Mouse (Mus musculus) CH12.LX (cell line): ENCODE data around the gene Rfx7. TPM values are rescaled to one million over a fixed set of nuclear protein-coding genes. Genes with fewer than 3 reads are reported as not detected.

Experiments
- DNase-seq: peaks from one replicate; pipeline ENCODE4 v3.0.0-alpha.2; 2013; ENCODE audit errors: extremely low read depth
- H3K27ac ChIP-seq: 2 replicates; pipeline ENCODE4 v1.5.1; 2012; ENCODE audit warnings: low read depth, mild to moderate bottlenecking, control low read depth, moderate library complexity; ENCODE audit not compliant: insufficient read depth
- H3K27me3 ChIP-seq: replicated peaks from 2 replicates; pipeline ENCODE3; 2012; ENCODE audit warnings: inconsistent platforms
- H3K36me3 ChIP-seq, 2 experiments: replicated peaks in 1 of 2; 2 replicates each; pipeline versions ENCODE3 to v1.6.1; 2012; ENCODE audit warnings: inconsistent platforms in 1 of 2, low read length in 1 of 2, mild to moderate bottlenecking in 1 of 2, mixed read lengths in 1 of 2, moderate library complexity in 1 of 2; ENCODE audit not compliant: control insufficient read depth in 1 of 2, insufficient read depth in 1 of 2
- H3K4me1 ChIP-seq, 2 experiments: 2 replicates each; pipeline ENCODE4 v1.6.1; 2012; ENCODE audit warnings: inconsistent platforms in 1 of 2, moderate library complexity in 1 of 2; ENCODE audit not compliant: insufficient read depth in 2 of 2, control insufficient read depth in 1 of 2
- H3K4me2 ChIP-seq: 2 replicates; pipeline ENCODE4 v1.6.1; 2012; ENCODE audit warnings: low read depth, mild to moderate bottlenecking, control low read depth; ENCODE audit not compliant: poor library complexity, insufficient read depth, severe bottlenecking
- H3K4me3 ChIP-seq, 3 experiments: fragments of 150-350 bp in 1 of 3; sonication (generic) in 1 of 3; replicated peaks in 1 of 3; 2 replicates each; pipeline versions ENCODE3 to v1.5.1; 2011 to 2012; ENCODE audit warnings: low read depth in 2 of 3, low read length in 2 of 3, mild to moderate bottlenecking in 2 of 3, moderate library complexity in 2 of 3, control low read depth in 1 of 3, improper control_type of control experiment in 1 of 3, inconsistent platforms in 1 of 3, mixed read lengths in 1 of 3; ENCODE audit not compliant: poor library complexity in 1 of 3
- H3K79me2 ChIP-seq: replicated peaks from 2 replicates; pipeline ENCODE4 v1.6.1; 2012; ENCODE audit warnings: mild to moderate bottlenecking, moderate library complexity; ENCODE audit not compliant: control insufficient read depth, poor library complexity, insufficient read depth, severe bottlenecking; ENCODE audit errors: extremely low read depth
- H3K9ac ChIP-seq: 2 replicates; pipeline ENCODE4 v1.6.1; 2012; ENCODE audit warnings: low read depth, mild to moderate bottlenecking, control low read depth, moderate library complexity; ENCODE audit not compliant: insufficient read depth
- H3K9me3 ChIP-seq: replicated peaks from 2 replicates; pipeline ENCODE3; 2012; ENCODE audit warnings: low read length, inconsistent platforms, mixed read lengths
- BHLHE40 ChIP-seq: IDR thresholded peaks from 2 replicates; pipeline ENCODE4 v1.6.1; 2011; ENCODE audit warnings: mild to moderate bottlenecking, low read depth, low read length, improper control_type of control experiment
- CHD1 ChIP-seq: IDR thresholded peaks from 2 replicates; pipeline ENCODE4 v1.6.1; 2012; ENCODE audit warnings: low read depth, low read length, improper control_type of control experiment, inconsistent platforms
- CHD2 ChIP-seq: IDR thresholded peaks from 2 replicates; pipeline ENCODE4 v1.6.1; 2011; ENCODE audit warnings: low read length, improper control_type of control experiment
- CTCF ChIP-seq, 2 experiments: IDR thresholded peaks in 1 of 2; conservative IDR thresholded peaks in 1 of 2; 2 replicates each; pipeline ENCODE4 v1.5.1; 2011 to 2012; ENCODE audit warnings: low read depth in 2 of 2, low read length in 2 of 2, improper control_type of control experiment in 1 of 2, inconsistent platforms in 1 of 2, mild to moderate bottlenecking in 1 of 2, moderate library complexity in 1 of 2
- E2F4 ChIP-seq: IDR thresholded peaks from 2 replicates; pipeline ENCODE4 v1.6.1; 2011; ENCODE audit warnings: low read depth, low read length, improper control_type of control experiment; ENCODE audit not compliant: insufficient replicate concordance
- ELF1 ChIP-seq: IDR thresholded peaks from 2 replicates; pipeline ENCODE4 v1.6.1; 2014; ENCODE audit warnings: low read depth, mild to moderate bottlenecking, inconsistent platforms, low read length, improper control_type of control experiment
- EP300 ChIP-seq: IDR thresholded peaks from 2 replicates; pipeline ENCODE4 v1.6.1; 2011; ENCODE audit warnings: low read length, improper control_type of control experiment
- ETS1 ChIP-seq: conservative IDR thresholded peaks from 2 replicates; pipeline ENCODE4 v1.6.1; 2012; ENCODE audit warnings: low read depth, mild to moderate bottlenecking, inconsistent platforms, low read length, improper control_type of control experiment, moderate library complexity
- GABPA ChIP-seq: IDR thresholded peaks from 2 replicates; pipeline ENCODE4 v1.6.1; 2012; ENCODE audit warnings: low read depth, low read length, improper control_type of control experiment, inconsistent platforms; ENCODE audit not compliant: insufficient replicate concordance
- HCFC1 ChIP-seq: IDR thresholded peaks from 2 replicates; pipeline ENCODE4 v1.6.1; 2012; ENCODE audit warnings: low read depth, mild to moderate bottlenecking, inconsistent platforms, low read length, improper control_type of control experiment
- IRF4 ChIP-seq: IDR thresholded peaks from 2 replicates; pipeline ENCODE4 v1.6.1; 2014; ENCODE audit warnings: low read depth, mild to moderate bottlenecking, inconsistent platforms, low read length, improper control_type of control experiment
- JUND ChIP-seq: conservative IDR thresholded peaks from 2 replicates; pipeline ENCODE4 v1.6.1; 2011; ENCODE audit warnings: low read depth, low read length, improper control_type of control experiment
- MAFK ChIP-seq: IDR thresholded peaks from 2 replicates; pipeline ENCODE4 v1.6.1; 2011; ENCODE audit warnings: low read length, improper control_type of control experiment; ENCODE audit not compliant: insufficient replicate concordance
- MAX ChIP-seq: IDR thresholded peaks from 2 replicates; pipeline ENCODE4 v1.6.1; 2011; ENCODE audit warnings: low read length, improper control_type of control experiment
- MAZ ChIP-seq: IDR thresholded peaks from 2 replicates; pipeline ENCODE4 v1.6.1; 2012; ENCODE audit warnings: low read depth, mild to moderate bottlenecking, inconsistent platforms, low read length, improper control_type of control experiment, moderate library complexity
- MEF2A ChIP-seq: IDR thresholded peaks from 2 replicates; pipeline ENCODE4 v1.6.1; 2014; ENCODE audit warnings: low read depth, mild to moderate bottlenecking, inconsistent platforms, low read length, improper control_type of control experiment, borderline replicate concordance
- MXI1 ChIP-seq: IDR thresholded peaks from 2 replicates; pipeline ENCODE4 v1.6.1; 2011; ENCODE audit warnings: mild to moderate bottlenecking, low read depth, low read length, improper control_type of control experiment
- MYC ChIP-seq: IDR thresholded peaks from 2 replicates; pipeline ENCODE4 v1.6.1; 2011; ENCODE audit warnings: low read depth, mild to moderate bottlenecking, improper control_type of control experiment, low read length
- NELFE ChIP-seq: IDR thresholded peaks from 2 replicates; pipeline ENCODE4 v1.6.1; 2011; ENCODE audit warnings: low read depth, low read length, improper control_type of control experiment
- POLR2A ChIP-seq: IDR thresholded peaks from 2 replicates; pipeline ENCODE4 v1.6.1; 2011; ENCODE audit warnings: low read depth, mild to moderate bottlenecking, improper control_type of control experiment, low read length
- POLR2AphosphoS2 ChIP-seq: IDR thresholded peaks from 2 replicates; pipeline ENCODE4 v1.6.1; 2011; ENCODE audit warnings: low read depth, low read length, improper control_type of control experiment
- SIN3A ChIP-seq: IDR thresholded peaks from 2 replicates; pipeline ENCODE4 v1.6.1; 2012; ENCODE audit warnings: low read length, improper control_type of control experiment, inconsistent platforms
- TBP ChIP-seq: conservative IDR thresholded peaks from 2 replicates; pipeline ENCODE4 v1.6.1; 2011; ENCODE audit warnings: low read depth, low read length, improper control_type of control experiment
- TCF12 ChIP-seq: IDR thresholded peaks from 2 replicates; pipeline ENCODE4 v1.6.1; 2014; ENCODE audit warnings: low read depth, mild to moderate bottlenecking, inconsistent platforms, low read length, improper control_type of control experiment
- UBTF ChIP-seq: IDR thresholded peaks from 2 replicates; pipeline ENCODE4 v1.6.1; 2012; ENCODE audit warnings: low read depth, mild to moderate bottlenecking, inconsistent platforms, low read length, improper control_type of control experiment, moderate library complexity
- USF2 ChIP-seq: conservative IDR thresholded peaks from 2 replicates; pipeline ENCODE4 v1.6.1; 2011; ENCODE audit warnings: low read depth, low read length, improper control_type of control experiment
- ZC3H11A ChIP-seq: IDR thresholded peaks from 2 replicates; pipeline ENCODE4 v1.6.1; 2012; ENCODE audit warnings: low read depth, mild to moderate bottlenecking, inconsistent platforms, low read length, improper control_type of control experiment
- ZMIZ1 ChIP-seq: IDR thresholded peaks from 2 replicates; pipeline ENCODE4 v1.6.1; 2012; ENCODE audit warnings: low read depth, mild to moderate bottlenecking, inconsistent platforms, low read length, improper control_type of control experiment
- dilution Hi-C: fragments of 300-500 bp; cut with MboI; formaldehyde crosslinking; loops from 2 replicates; pipeline ENCODE4 v1.14.3; 2020; ENCODE audit warnings: low sequenced_read_pairs; ENCODE audit not compliant: extremely low pct_unique_long_range_greater_than_20kb, extremely low pct_ligation_motif_present
- in situ Hi-C: fragments of 300-500 bp; cut with MboI; formaldehyde crosslinking; loops from 3 replicates; pipeline ENCODE4 v1.14.3; 2019; ENCODE audit warnings: low sequenced_read_pairs, low pct_ligation_motif_present, low pct_unique_long_range_greater_than_20kb, mixed read lengths
- polyA plus RNA-seq: library from polyadenylated mRNA; unstranded; fragments of >175 nt; gene quantifications from 2 replicates; pipeline ENCODE4 v1.2.1, GENCODE M21; 2012; ENCODE audit warnings: low read depth; ENCODE audit not compliant: insufficient read length
- total RNA-seq, 2 experiments: library from RNA; depleted of rRNA; stranded (reverse); fragments of 300-350 nt in 1 of 2; fragments of >200 nt in 1 of 2; gene quantifications; 2 replicates each; pipeline ENCODE4 v1.2.3; 2012 to 2014

The Rfx7 gene
- total and polyA plus RNA-seq, 3 experiments, result 18.4 to 49.9 (median 27.3) TPM

DNA sequence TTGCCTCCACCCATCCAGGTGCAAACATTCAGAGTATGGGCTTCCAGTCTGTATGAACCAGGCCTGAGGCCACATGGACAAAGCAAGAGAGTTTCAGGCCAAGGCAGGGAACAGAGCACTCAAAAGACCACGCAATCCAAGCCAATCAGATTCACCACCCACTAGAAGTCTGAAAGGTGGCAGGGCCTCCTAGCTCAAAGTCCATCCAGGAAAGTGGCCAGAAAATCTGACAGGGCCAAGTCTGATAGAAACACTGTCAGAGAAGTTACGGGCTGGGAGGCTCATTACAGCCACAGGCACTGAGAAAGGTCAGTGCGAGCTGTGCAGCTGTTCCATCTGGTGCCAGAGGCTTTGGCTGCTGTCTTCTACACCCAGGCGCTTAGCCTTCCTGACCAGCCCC lies 1.2 kb upstream of the Rfx7 start:
- H3K4me2 ChIP-seq, result peak overlapping the region; percentile 68
- peak overlapping the region; percentile 99 for H3K27ac ChIP-seq
- peak overlapping the region; percentile 43 to 94 (median 90) for H3K4me3 ChIP-seq
- H3K9me3 ChIP-seq, result no peaks in the 10 kb centered on the region
- in situ Hi-C loops, result no loop called here
- peaks cover 0 to 36% of the 10 kb centered on the region in 2 experiments; a peak in 3 of 4 replicates for H3K4me1 ChIP-seq
- dilution Hi-C loops, result no loop called here
- peak overlapping the region; percentile 94 for H3K9ac ChIP-seq
- DNase-seq, result peak; percentile 39
- peaks cover 0 to 7% of the 10 kb centered on the region in 2 experiments for H3K36me3 ChIP-seq
- TF ChIP-seq CHD1 (peak; percentile 21; the same call in 1 of the 2 replicates), USF2 (no peak)
- peaks cover 17% of the 10 kb centered on the region for H3K79me2 ChIP-seq
- no peaks in the 10 kb centered on the region for H3K27me3 ChIP-seq

DNA sequence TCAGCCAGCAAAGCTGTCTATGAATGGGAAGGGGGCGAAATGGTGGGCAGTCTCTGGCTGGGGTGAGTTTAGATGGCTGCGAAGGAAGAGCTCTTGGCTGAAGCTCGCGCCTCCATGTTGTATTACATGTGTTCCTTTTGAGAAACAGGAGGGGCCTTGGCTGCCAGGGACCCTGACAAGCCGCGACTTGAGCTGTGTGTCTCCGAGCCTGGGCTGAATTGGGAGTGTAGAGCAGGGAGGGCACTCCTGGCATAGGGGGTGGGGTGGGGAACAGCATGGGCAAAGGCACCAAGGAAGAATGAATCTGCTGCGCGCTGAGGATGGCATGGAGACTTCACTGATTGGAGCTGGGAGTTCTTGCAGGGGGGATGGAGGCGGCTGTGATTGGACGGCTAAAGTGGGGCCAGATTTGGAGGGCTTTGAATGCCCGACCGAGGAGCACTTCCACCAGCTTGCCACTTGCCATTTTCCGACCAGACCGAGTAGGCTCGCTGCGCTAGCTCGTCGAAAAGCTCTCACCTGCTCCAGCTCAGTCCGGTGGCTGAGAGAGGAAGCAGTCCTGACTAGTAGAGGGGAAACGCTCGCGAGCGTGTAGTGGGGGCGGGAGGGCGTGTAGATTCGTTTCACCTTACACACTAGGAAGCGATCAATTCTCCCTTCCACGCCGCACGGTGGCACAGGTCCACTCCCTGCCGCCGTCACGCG lies 597 bp upstream of the Rfx7 start:
- in situ Hi-C loops, result no loop called here

More for the DNA sequence above, 597 bp upstream of the Rfx7 start:
- H3K4me3 ChIP-seq, result peak overlapping the region; percentile 43 to 94 (median 90)
- peak overlapping the region; percentile 94 for H3K9ac ChIP-seq
- H3K36me3 ChIP-seq, result peaks cover 0 to 7% of the 10 kb centered on the region in 2 experiments
- TF ChIP-seq UBTF (peak; percentile 61), NELFE (peak; percentile 95), MAX (peak; percentile 83), MYC (peak; percentile 87), USF2 (no peak), E2F4 (0 out of 2 replicates have a peak, but pooled peaks have one; percentile 20), TCF12 (peak; percentile 92), ZMIZ1 (peak; percentile 96), ELF1 (peak; percentile 60; the same call in 1 of the 2 replicates), ETS1 (peak; percentile 41), POLR2AphosphoS2 (peak; percentile 92), CHD2 (peak; percentile 67), ZC3H11A (no peak), IRF4 (peak; percentile 52; the same call in 1 of the 2 replicates), BHLHE40 (peak; percentile 43), MAFK (no peak), JUND (no peak), MAZ (peak; percentile 92), GABPA (no peak), MEF2A (no peak; the same call in none of the 2 replicates), TBP (peak; percentile 97), POLR2A (peak; percentile 97), HCFC1 (peak; percentile 57), MXI1 (peak; percentile 57; the same call in 1 of the 2 replicates), CTCF (conservative IDR thresholded peaks at IDR 0.05 in 1 of 2, IDR thresholded peaks at IDR 0.05 in 1 of 2; ENCODE audit: low read depth in 2 of 2, low read length in 2 of 2) (peak in 1 of 2 experiments; percentile 2; a peak in 1 of 4 replicates), EP300 (no peak), SIN3A (no peak)
- TF ChIP-seq, all 38 proteins: peak for 19
- dilution Hi-C loops, result no loop called here
- H3K79me2 ChIP-seq, result peaks cover 23% of the 10 kb centered on the region
- H3K27ac ChIP-seq, result peak overlapping the region; percentile 99
- H3K4me1 ChIP-seq, result peaks cover 0 to 31% of the 10 kb centered on the region in 2 experiments; a peak in 3 of 4 replicates
- DNase-seq, result peak; percentile 94
- H3K9me3 ChIP-seq, result no peaks in the 10 kb centered on the region
- H3K4me2 ChIP-seq, result peak overlapping the region; percentile 68
- H3K27me3 ChIP-seq, result no peaks in the 10 kb centered on the region
